Mouse (Mus musculus) stomach, postnatal 0 days (tissue): ENCODE measurements around the gene Gm9945. TPM values are rescaled to one million over a fixed set of nuclear protein-coding genes. Genes with fewer than 3 reads are reported as not detected.

Source experiments
- ATAC-seq: fragments of 200-750 bp; cut with Nextera tagmentation; 2 replicates; pipeline ENCODE4 v1.8.0; 2017; ENCODE audit not compliant: low FRiP score, low TSS enrichment
- DNase-seq: peaks from one replicate; pipeline ENCODE4 v3.0.0-alpha.2; 2016; ENCODE audit warnings: low spot score
- H3K27ac ChIP-seq: fragments of 300-500 bp; sonication (generic); replicated peaks from 2 replicates; pipeline ENCODE4 v1.5.1; 2014; ENCODE audit warnings: mild to moderate bottlenecking, control low read depth
- H3K27me3 ChIP-seq: fragments of 300-500 bp; sonication (generic); 2 replicates; pipeline ENCODE4 v1.6.1; 2014; ENCODE audit warnings: low read length; ENCODE audit not compliant: control insufficient read depth, insufficient read depth
- H3K36me3 ChIP-seq: fragments of 300-500 bp; sonication (generic); 2 replicates; pipeline ENCODE4 v1.6.1; 2014; ENCODE audit warnings: low read length, mixed read lengths; ENCODE audit not compliant: control insufficient read depth, insufficient read depth
- H3K4me1 ChIP-seq: fragments of 300-500 bp; sonication (generic); replicated peaks from 2 replicates; pipeline ENCODE4 v1.6.1; 2014; ENCODE audit warnings: antibody characterized with exemption; ENCODE audit not compliant: control insufficient read depth, insufficient read depth
- H3K4me2 ChIP-seq: fragments of 300-500 bp; sonication (generic); replicated peaks from 2 replicates; pipeline ENCODE4 v1.6.1; 2014; ENCODE audit warnings: low read depth, mild to moderate bottlenecking, control low read depth, moderate library complexity
- H3K4me3 ChIP-seq: fragments of 300-500 bp; sonication (generic); 2 replicates; pipeline ENCODE4 v1.5.1; 2014; ENCODE audit warnings: low read depth, low read length, control low read depth
- H3K9ac ChIP-seq: fragments of 300-500 bp; sonication (generic); 2 replicates; pipeline ENCODE4 v1.6.1; 2014; ENCODE audit warnings: mild to moderate bottlenecking, low read length, control low read depth, mixed read lengths
- H3K9me3 ChIP-seq: fragments of 300-500 bp; sonication (generic); 2 replicates; pipeline ENCODE4 v1.6.1; 2016; ENCODE audit warnings: low read length; ENCODE audit not compliant: control insufficient read depth
- CTCF ChIP-seq: IDR thresholded peaks from 2 replicates; pipeline ENCODE4 v1.5.1; 2016; ENCODE audit warnings: antibody characterized with exemption, low read depth, mild to moderate bottlenecking, moderate library complexity
- EP300 ChIP-seq: optimal IDR thresholded peaks from 2 replicates; pipeline ENCODE3; 2016; ENCODE audit warnings: antibody characterized with exemption
- WGBS: fragments of 180-500 bp; shearing (Covaris S2); extraction: QIAGEN DNeasy Blood & Tissue Kit; methylation state at CpG from one replicate; pipeline ENCODE4 v1.1.7; 2014; 5-methylcytosine and 5-hydroxymethylcytosine counted together
- polyA plus RNA-seq: library from polyadenylated mRNA; unstranded; fragments of >200 nt; fragmentation: Nextera tagmentation; extraction: Ambion mirVana; gene quantifications from 2 replicates; pipeline ENCODE4 v1.2.1, GENCODE M21; 2015

Gene Gm9945
- polyA plus RNA-seq, 1 experiment from 2014 or later = not detected

GRCm38 (mm10) chr11:53456474-53457371, 23.2 kb upstream of the Gm9945 start, which contains the start of the genes Gm10447 and Shroom1:
Gm10447 (minus strand) TSS chr11:53457110.
Shroom1 (plus strand) TSS chr11:53457205.
- Histone ChIP-seq H3K4me2 (peak within 1 kb of the TSS; percentile 95), H3K9ac (peak within 1 kb of the TSS; percentile 63), H3K4me1 (no peaks in the 10 kb centered on the region), H3K27ac (peak within 1 kb of the TSS; percentile 18; the same call in 1 of the 2 replicates), H3K36me3 (no peaks in the 10 kb centered on the region), H3K9me3 (no peaks in the 10 kb centered on the region), H3K27me3 (no peaks in the 10 kb centered on the region; the same call in 1 of the 2 replicates), H3K4me3 (peak within 1 kb of the TSS; percentile 52)
- ATAC-seq = peak; percentile 79
- TF ChIP-seq CTCF = peak; percentile 66
- TF ChIP-seq EP300 = no peak
- peak; percentile 71 for DNase-seq
- WGBS = 3% methylated on average over 40 of the region's 42 CpGs

DNA sequence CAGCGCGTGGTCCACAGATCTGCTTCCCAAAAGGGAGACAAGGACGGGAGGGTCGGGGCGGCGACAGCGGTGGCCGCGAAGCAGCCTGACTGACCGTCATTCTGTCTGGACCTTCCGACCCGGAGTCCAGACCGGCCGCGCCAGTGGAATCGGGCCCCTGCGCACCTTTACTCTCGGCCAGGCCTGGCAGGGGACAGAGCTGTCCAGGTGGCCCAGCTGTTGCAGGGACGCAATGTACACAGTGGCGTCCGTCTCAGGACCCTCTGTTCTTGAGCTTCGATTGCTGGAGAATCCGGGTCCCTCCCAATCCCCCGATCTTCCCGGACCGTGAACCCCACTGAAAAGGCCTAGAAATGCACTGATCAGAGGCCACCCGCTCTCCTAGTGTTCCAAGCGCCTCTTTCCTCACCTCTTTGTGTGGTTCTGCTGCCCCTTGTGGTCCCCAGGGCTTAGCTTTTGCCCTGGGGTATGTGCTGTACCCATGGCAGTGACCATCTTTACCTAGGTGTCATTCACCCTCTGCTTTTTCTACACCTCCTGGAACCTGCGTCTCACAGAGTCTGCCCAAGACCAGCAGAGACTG, 22.5 kb upstream of the Gm9945 start:
- TF ChIP-seq CTCF = peak; percentile 45
- no peak for TF ChIP-seq EP300
- Histone ChIP-seq H3K4me1 (no peaks in the 10 kb centered on the region), H3K4me3 (peak overlapping the region; percentile 52), H3K4me2 (peak overlapping the region; percentile 95), H3K27ac (peak overlapping the region; percentile 18; the same call in 1 of the 2 replicates), H3K9me3 (no peaks in the 10 kb centered on the region), H3K36me3 (no peaks in the 10 kb centered on the region), H3K27me3 (no peaks in the 10 kb centered on the region; the same call in 1 of the 2 replicates), H3K9ac (peak overlapping the region; percentile 63)
- 15% methylated on average over 21 of the region's 29 CpGs for WGBS
- ATAC-seq (peak; percentile 28), DNase-seq (no peak)

GRCm38 (mm10) chr11:53458996-53459395, 21.0 kb upstream of the Gm9945 start:
- H3K9me3 ChIP-seq = no peaks in the 10 kb centered on the region
- WGBS = 65% methylated on average over 3 of the region's 3 CpGs
- no peak overlapping the region for H3K4me3 ChIP-seq
- H3K9ac ChIP-seq = no peak overlapping the region
- H3K27me3 ChIP-seq = peaks cover 7% of the 10 kb centered on the region; the same call in 1 of the 2 replicates
- no peak for ATAC-seq
- H3K36me3 ChIP-seq = no peaks in the 10 kb centered on the region
- no peak for DNase-seq
- H3K4me1 ChIP-seq = no peaks in the 10 kb centered on the region
- H3K4me2 ChIP-seq = no peak overlapping the region
- no peak for TF ChIP-seq EP300
- no peak for TF ChIP-seq CTCF
- no peak overlapping the region for H3K27ac ChIP-seq

DNA sequence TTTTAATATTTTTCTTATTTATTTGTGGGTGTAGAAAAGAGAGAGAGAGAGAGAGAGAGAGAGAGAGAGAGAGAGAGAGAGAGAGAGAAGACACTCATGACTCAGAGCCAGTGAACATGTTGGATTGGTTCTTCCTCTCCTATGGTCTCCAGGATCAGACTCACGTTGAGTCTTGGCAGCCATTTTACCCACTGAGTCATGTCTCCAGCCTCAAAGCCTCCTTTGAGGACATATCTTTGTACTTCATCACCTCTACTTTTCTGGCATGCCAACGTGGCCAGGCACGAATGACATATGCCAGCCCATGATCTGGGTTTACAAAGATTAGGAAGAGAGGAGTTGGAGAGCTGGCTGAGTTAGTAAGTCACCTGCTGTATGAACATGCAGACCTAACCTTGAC, 19.8 kb upstream of the Gm9945 start:
- Histone ChIP-seq H3K9me3 (no peaks in the 10 kb centered on the region), H3K9ac (no peak overlapping the region), H3K4me2 (no peak overlapping the region), H3K4me1 (no peaks in the 10 kb centered on the region), H3K4me3 (no peak overlapping the region), H3K27me3 (peaks cover 7% of the 10 kb centered on the region; the same call in 1 of the 2 replicates), H3K27ac (no peak overlapping the region), H3K36me3 (no peaks in the 10 kb centered on the region)
- no peak for DNase-seq
- TF ChIP-seq EP300 (no peak), CTCF (no peak)
- WGBS = 77% methylated on average over 3 of the region's 3 CpGs
- ATAC-seq = no peak

DNA sequence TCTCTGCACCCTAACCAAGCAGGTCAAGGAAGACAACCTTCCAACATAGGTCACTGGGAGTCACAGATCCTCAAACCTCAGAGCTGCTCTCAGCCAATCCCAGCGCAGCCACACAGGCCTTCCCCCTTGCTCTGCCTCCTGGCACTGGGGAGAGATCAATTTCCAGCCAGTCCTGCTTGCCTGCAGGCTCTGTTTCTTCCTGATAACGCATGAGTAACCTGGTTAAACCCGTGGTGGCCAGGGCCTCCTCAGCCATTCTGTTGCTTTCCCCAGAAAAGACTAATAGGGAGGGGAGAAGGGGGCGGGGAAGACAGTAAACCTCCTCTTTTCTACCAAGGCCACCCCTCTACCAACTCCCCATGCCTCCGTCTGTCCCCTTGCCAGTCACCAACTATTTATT, 18.2 kb upstream of the Gm9945 start:
- TF ChIP-seq CTCF = no peak
- ATAC-seq = peak; percentile 28
- H3K4me1 ChIP-seq = no peaks in the 10 kb centered on the region
- H3K27me3 ChIP-seq = peaks cover 9% of the 10 kb centered on the region
- H3K4me2 ChIP-seq = no peak overlapping the region
- no peak overlapping the region for H3K9ac ChIP-seq
- H3K9me3 ChIP-seq = no peaks in the 10 kb centered on the region
- no peak overlapping the region for H3K27ac ChIP-seq
- no peaks in the 10 kb centered on the region for H3K36me3 ChIP-seq
- peak; percentile 52 for DNase-seq
- H3K4me3 ChIP-seq = no peak overlapping the region
- 33% methylated on average over 5 of the region's 5 CpGs for WGBS
